Comparison of ENCODE assay signal across 10 mouse cellular contexts in genomic region chr17:73948039-73948438, GRCm38 (mm10). TPM values are rescaled to one million over a fixed set of nuclear protein-coding genes. Genes with fewer than 3 reads are reported as not detected.
A peak's percentile ranks its signal among the peaks of the same experiment; 100 is the strongest.
DNase-seq lines count a peak whose midpoint lies in the region; ATAC-seq and TF ChIP-seq lines count a peak whose summit lies in the region.
"Had no signal": no experiment of that assay in that cellular context is flagged by ENCODE, and none has a peak within 500 bp of the region (broad histone marks: within the 10 kb centered on the region; RNA-seq: fewer than 3 reads in every experiment).

No protein-coding gene starts in this region.

- H3K27me3 ChIP-seq in forebrain, postnatal 0 days (ENCODE audit: insufficient read depth, low read length) = no peaks in the 10 kb centered on the region
- no peaks in the 10 kb centered on the region for H3K27me3 ChIP-seq in forebrain, embryonic 11.5 days (ENCODE audit: control insufficient read depth, insufficient read depth, low read length)
- no peaks in the 10 kb centered on the region for H3K27me3 ChIP-seq in liver, adult 2 months (ENCODE audit: control insufficient read depth, insufficient read depth, low read length)
- H3K27me3 ChIP-seq in liver, embryonic 11.5 days (replicated peaks; ENCODE audit: control insufficient read depth, insufficient read depth, low read length) = no peaks in the 10 kb centered on the region
- H3K27me3 ChIP-seq in heart, postnatal 0 days (ENCODE audit: control insufficient read depth, insufficient read depth, low read length) = no peaks in the 10 kb centered on the region
- peaks cover 52% of the 10 kb centered on the region for H3K27me3 ChIP-seq in megakaryocyte, embryonic 14.5 days (replicated peaks)
- H3K27me3 ChIP-seq: limb, embryonic 12.5 days had no signal

- ATAC-seq in forebrain, postnatal 0 days = no peak
- ATAC-seq in forebrain, embryonic 11.5 days (replicated peaks; ENCODE audit: low FRiP score) = no peak
- no peak for ATAC-seq in liver, embryonic 11.5 days (replicated peaks; ENCODE audit: low FRiP score)
- no peak for ATAC-seq in heart, postnatal 0 days (ENCODE audit: insufficient read depth, low read depth)
- ATAC-seq: CD4-positive, CD25-positive, alpha-beta regulatory T cell, adult 4 months had no signal

- no peak for TF ChIP-seq EP300 in heart, postnatal 0 days (IDR thresholded peaks at IDR 0.05; ENCODE audit: low read depth)

- WGBS in forebrain, postnatal 0 days = 64% methylated on average over 3 of the region's 3 CpGs
- WGBS in forebrain, embryonic 11.5 days = 94% methylated on average over 3 of the region's 3 CpGs
- WGBS in liver, adult 2 months = under 1% methylated on average over 3 of the region's 3 CpGs
- WGBS in liver, embryonic 11.5 days = 80% methylated on average over 3 of the region's 3 CpGs
- WGBS in heart, postnatal 0 days = 44% methylated on average over 3 of the region's 3 CpGs

- H3K9ac ChIP-seq in forebrain, postnatal 0 days = no peak overlapping the region
- no peak overlapping the region for H3K9ac ChIP-seq in forebrain, embryonic 11.5 days (ENCODE audit: low read length)
- peak overlapping the region; percentile 33 for H3K9ac ChIP-seq in liver, adult 2 months (ENCODE audit: low read depth, low read length)
- H3K9ac ChIP-seq in liver, embryonic 11.5 days (ENCODE audit: low read depth, low read length) = no peak overlapping the region
- H3K9ac ChIP-seq in heart, postnatal 0 days (replicated peaks; ENCODE audit: low read depth, low read length) = no peak overlapping the region
- H3K9ac ChIP-seq: limb, embryonic 12.5 days had no signal

- no peak for TF ChIP-seq CTCF in forebrain, postnatal 0 days (IDR thresholded peaks at IDR 0.05; ENCODE audit: low read depth)
- no peak for TF ChIP-seq CTCF in liver, adult 2 months (IDR thresholded peaks at IDR 0.05; ENCODE audit: low read depth, low read length)
- no peak for TF ChIP-seq CTCF in heart, postnatal 0 days (IDR thresholded peaks at IDR 0.05; ENCODE audit: low read depth)

- H3K4me3 ChIP-seq in forebrain, postnatal 0 days (ENCODE audit: low read depth, low read length) = no peak overlapping the region
- H3K4me3 ChIP-seq in forebrain, embryonic 11.5 days (ENCODE audit: low read depth, low read length) = no peak overlapping the region
- H3K4me3 ChIP-seq in liver, adult 2 months (ENCODE audit: insufficient read depth, low read depth, low read length) = peak overlapping the region; percentile 60
- no peak overlapping the region for H3K4me3 ChIP-seq in liver, embryonic 11.5 days (ENCODE audit: low read depth, low read length)
- no peak overlapping the region for H3K4me3 ChIP-seq in heart, postnatal 0 days (ENCODE audit: low read depth, low read length)
- peak overlapping the region; percentile 15 for H3K4me3 ChIP-seq in megakaryocyte, embryonic 14.5 days (replicated peaks)
- H3K4me3 ChIP-seq: limb, embryonic 12.5 days had no signal

- no peaks in the 10 kb centered on the region for H3K4me1 ChIP-seq in forebrain, postnatal 0 days (ENCODE audit: insufficient read depth)
- no peaks in the 10 kb centered on the region for H3K4me1 ChIP-seq in forebrain, embryonic 11.5 days (replicated peaks; ENCODE audit: control insufficient read depth, insufficient read depth, low read length)
- peaks cover 27% of the 10 kb centered on the region for H3K4me1 ChIP-seq in liver, adult 2 months (ENCODE audit: control insufficient read depth, insufficient read depth, low read length)
- no peaks in the 10 kb centered on the region for H3K4me1 ChIP-seq in liver, embryonic 11.5 days (replicated peaks; ENCODE audit: control insufficient read depth, insufficient read depth, low read length)
- no peaks in the 10 kb centered on the region for H3K4me1 ChIP-seq in heart, postnatal 0 days (ENCODE audit: control insufficient read depth, insufficient read depth)
- H3K4me1 ChIP-seq in megakaryocyte, embryonic 14.5 days = peaks cover 29% of the 10 kb centered on the region

- no peaks in the 10 kb centered on the region for H3K9me3 ChIP-seq in forebrain, postnatal 0 days (ENCODE audit: low read length)
- H3K9me3 ChIP-seq in forebrain, embryonic 11.5 days (ENCODE audit: control insufficient read depth, low read length) = no peaks in the 10 kb centered on the region
- H3K9me3 ChIP-seq in liver, embryonic 11.5 days (ENCODE audit: control insufficient read depth, low read length) = no peaks in the 10 kb centered on the region
- H3K9me3 ChIP-seq in heart, postnatal 0 days (replicated peaks; ENCODE audit: control insufficient read depth, low read length) = no peaks in the 10 kb centered on the region
- H3K9me3 ChIP-seq in megakaryocyte, embryonic 14.5 days = no peaks in the 10 kb centered on the region

- peak; percentile 40 for DNase-seq in forebrain, postnatal 0 days
- no peak for DNase-seq in forebrain, embryonic 11.5 days (ENCODE audit: low spot score)
- DNase-seq in liver, adult 2 months (ENCODE audit: extremely low read depth, low read depth, low spot score) = peak; percentile 88
- no peak for DNase-seq in liver, embryonic 11.5 days (ENCODE audit: low spot score)
- peak; percentile 42 for DNase-seq in heart, postnatal 0 days (ENCODE audit: low spot score)
- DNase-seq in embryo, embryonic 11 days = no peak
- DNase-seq in MN1 (ENCODE audit: low spot score) = no peak

- H3K4me2 ChIP-seq in forebrain, postnatal 0 days (ENCODE audit: low read depth) = no peak overlapping the region
- H3K4me2 ChIP-seq in forebrain, embryonic 11.5 days (ENCODE audit: low read depth, low read length, severe bottlenecking) = no peak overlapping the region
- no peak overlapping the region for H3K4me2 ChIP-seq in liver, embryonic 11.5 days
- no peak overlapping the region for H3K4me2 ChIP-seq in heart, postnatal 0 days (ENCODE audit: low read depth, low read length)
- H3K4me2 ChIP-seq: limb, embryonic 12.5 days had no signal

- peaks cover 10% of the 10 kb centered on the region; the same call in 1 of the 2 replicates for H3K79me2 ChIP-seq in liver, adult 2 months (ENCODE audit: control insufficient read depth, insufficient read depth, low read length)

- H3K27ac ChIP-seq in forebrain, postnatal 0 days (ENCODE audit: low read depth, low read length) = no peak overlapping the region
- no peak overlapping the region for H3K27ac ChIP-seq in forebrain, embryonic 11.5 days (ENCODE audit: low read depth, low read length)
- peak overlapping the region; percentile 88 for H3K27ac ChIP-seq in liver, adult 2 months (replicated peaks; ENCODE audit: insufficient read depth, low read depth, low read length)
- H3K27ac ChIP-seq in liver, embryonic 11.5 days (ENCODE audit: low read depth, low read length) = no peak overlapping the region
- H3K27ac ChIP-seq in heart, postnatal 0 days (ENCODE audit: low read depth) = no peak overlapping the region
- H3K27ac ChIP-seq: limb, embryonic 12.5 days had no signal

- no peak for TF ChIP-seq POLR2A in liver, adult 2 months (IDR thresholded peaks at IDR 0.05; ENCODE audit: extremely low read depth, insufficient read depth, low read length)

- H3K36me3 ChIP-seq in forebrain, postnatal 0 days (ENCODE audit: insufficient read depth) = no peaks in the 10 kb centered on the region
- no peaks in the 10 kb centered on the region for H3K36me3 ChIP-seq in forebrain, embryonic 11.5 days (ENCODE audit: control insufficient read depth, insufficient read depth, low read length)
- peaks cover 12% of the 10 kb centered on the region for H3K36me3 ChIP-seq in liver, adult 2 months (ENCODE audit: control insufficient read depth, insufficient read depth, low read length)
- no peaks in the 10 kb centered on the region for H3K36me3 ChIP-seq in liver, embryonic 11.5 days (ENCODE audit: control insufficient read depth, insufficient read depth, low read length)
- no peaks in the 10 kb centered on the region for H3K36me3 ChIP-seq in heart, postnatal 0 days (replicated peaks; ENCODE audit: control insufficient read depth, insufficient read depth, low read length)
- H3K36me3 ChIP-seq in megakaryocyte, embryonic 14.5 days (replicated peaks; ENCODE audit: low read length) = no peaks in the 10 kb centered on the region
- H3K36me3 ChIP-seq: limb, embryonic 12.5 days had no signal

RNA-seq across cellular contexts. Expression of gene Xdh, which starts 2.0 kb away (rescaled TPM):
- 0.24 and 0.62 TPM in 2 replicates for total RNA-seq in forebrain, postnatal 0 days (2014; rRNA removed)
- polyA plus RNA-seq in forebrain, postnatal 0 days (2015; fragmentation: Nextera tagmentation; extraction: Ambion mirVana) = 0.13 and 0.26 TPM in 2 replicates
- polyA plus RNA-seq in forebrain, embryonic 11.5 days (2014; fragmentation: Nextera tagmentation; extraction: Ambion mirVana) = 0.11 and 0.21 TPM in 2 replicates
- 115 and 122 TPM in 2 replicates for total RNA-seq in liver, adult 2 months (2014; rRNA removed)
- polyA plus RNA-seq in liver, adult 2 months (2012; rRNA removed) = 71.1 and 85.8 TPM in 2 replicates
- polyA plus RNA-seq in liver, embryonic 11.5 days (2014; fragmentation: Nextera tagmentation; extraction: Ambion mirVana) = 0.12 and 0.16 TPM in 2 replicates
- total RNA-seq in heart, postnatal 0 days (2014; rRNA removed; ENCODE audit: low replicate concordance) = 7.8 and 20.4 TPM in 2 replicates
- 2.3 and 2.8 TPM in 2 replicates for polyA plus RNA-seq in heart, postnatal 0 days (2015; fragmentation: Nextera tagmentation; extraction: Ambion mirVana)
- polyA plus RNA-seq in megakaryocyte, embryonic 14.5 days (2012; ENCODE audit: insufficient read depth, low replicate concordance) = 0.49 and 4.9 TPM in 2 replicates

Comparison
In these comparisons a context has a peak if more than half of its experiments do, and no peak if none do; other contexts are left out.
1. DNase-seq: peak in forebrain, postnatal 0 days (single experiment), liver, adult 2 months (single experiment) and heart, postnatal 0 days (single experiment); none in forebrain, embryonic 11.5 days (single experiment), liver, embryonic 11.5 days (single experiment), embryo, embryonic 11 days (single experiment) and MN1 (single experiment).
2. H3K4me3 ChIP-seq: peak in liver, adult 2 months (single experiment) and megakaryocyte, embryonic 14.5 days (single experiment); none in forebrain, postnatal 0 days (single experiment), forebrain, embryonic 11.5 days (single experiment), liver, embryonic 11.5 days (single experiment) and heart, postnatal 0 days (single experiment).
3. RNA of gene Xdh, which starts 2.0 kb away (polyA plus RNA-seq): 71.1 to 85.8 TPM in liver, adult 2 months; 0.49 to 4.9 TPM in megakaryocyte, embryonic 14.5 days, 2.3 to 2.8 TPM in heart, postnatal 0 days, 0.13 to 0.26 TPM in forebrain, postnatal 0 days, 0.12 to 0.16 TPM in liver, embryonic 11.5 days and 0.11 to 0.21 TPM in forebrain, embryonic 11.5 days; every median in the first group is over 10 times any median in the second.